Mouse (Mus musculus): ENCODE data around the gene Psmd11.

DNA sequence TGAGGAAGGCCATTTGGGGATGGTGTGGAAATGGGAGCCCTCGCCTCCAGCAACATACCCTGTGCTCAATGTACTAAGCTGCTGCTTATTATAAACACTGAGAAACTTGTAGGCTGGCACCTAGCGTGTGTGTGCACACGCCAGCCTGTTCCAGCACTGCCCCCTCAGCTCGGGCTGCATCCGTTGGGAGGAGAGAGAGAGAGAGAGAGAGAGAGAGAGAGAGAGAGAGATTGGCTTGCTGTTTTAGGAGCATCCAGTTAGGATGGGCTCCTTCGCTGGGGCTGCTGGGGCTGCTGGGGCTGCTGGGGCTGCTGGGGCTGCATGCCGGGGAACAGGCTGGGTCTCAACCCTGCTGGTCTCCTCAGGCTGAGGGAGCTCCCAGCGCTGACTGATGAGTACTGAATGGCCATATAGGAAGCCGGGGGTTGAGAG lies 56.7 kb downstream of the Psmd11 start:
- no peak for TF ChIP-seq CTCF (IDR thresholded peaks at IDR 0.05)
- TF ChIP-seq EP300 (IDR thresholded peaks at IDR 0.05; ENCODE audit: insufficient read depth, low read depth, low read length) = no peak
